Mouse (Mus musculus) midbrain, embryonic 11.5 days (tissue): ENCODE measurements at regions not wholly inside any gene's neighbourhood (a gene's known extent, or its start where the extent isn't known, plus 50 kb on each side); places are given as distances from the start of the nearest gene placed in this dataset.
"Not testable (repeated sequence)": the region's sequence is repeated elsewhere in the genome, so short reads cannot be mapped to it uniquely, and the experiment has no call there.

Experiments used
- ATAC-seq: fragments of 200-750 bp; cut with Nextera tagmentation; 2 replicates; pipeline ENCODE4 v1.8.0; 2017; ENCODE audit warnings: moderate TSS enrichment, moderate library complexity; ENCODE audit not compliant: low FRiP score
- DNase-seq: peaks from one replicate; pipeline ENCODE4 v3.0.0; 2015; ENCODE audit warnings: low spot score; ENCODE audit errors: missing footprints
- H3K27ac ChIP-seq: fragments of 300-500 bp; sonication (generic); 2 replicates; pipeline ENCODE4 v1.5.1; 2014; ENCODE audit warnings: low read depth, low read length
- H3K27me3 ChIP-seq: fragments of 300-500 bp; sonication (generic); 2 replicates; pipeline ENCODE4 v1.6.1; 2014; ENCODE audit warnings: mild to moderate bottlenecking, low read length, moderate library complexity, mixed read lengths; ENCODE audit not compliant: control insufficient read depth, insufficient read depth
- H3K36me3 ChIP-seq: fragments of 300-500 bp; sonication (generic); 2 replicates; pipeline ENCODE4 v1.6.1; 2014; ENCODE audit warnings: mild to moderate bottlenecking, low read length, moderate library complexity, mixed read lengths; ENCODE audit not compliant: control insufficient read depth, insufficient read depth
- H3K4me1 ChIP-seq: fragments of 300-500 bp; sonication (generic); 2 replicates; pipeline ENCODE4 v1.6.1; 2014; ENCODE audit warnings: low read length; ENCODE audit not compliant: control insufficient read depth, insufficient read depth
- H3K4me2 ChIP-seq: fragments of 300-500 bp; sonication (generic); 2 replicates; pipeline ENCODE4 v1.6.1; 2014; ENCODE audit warnings: mild to moderate bottlenecking, moderate library complexity
- H3K4me3 ChIP-seq: fragments of 300-500 bp; sonication (generic); 2 replicates; pipeline ENCODE4 v1.5.1; 2014; ENCODE audit warnings: low read depth, low read length
- H3K9ac ChIP-seq: fragments of 300-500 bp; sonication (generic); 2 replicates; pipeline ENCODE4 v1.6.1; 2014; ENCODE audit warnings: low read length
- H3K9me3 ChIP-seq: fragments of 300-500 bp; sonication (generic); 2 replicates; pipeline ENCODE4 v1.6.1; 2016; ENCODE audit warnings: low read length; ENCODE audit not compliant: control insufficient read depth
- WGBS: fragments of 180-500 bp; shearing (Covaris S2); extraction: QIAGEN DNeasy Blood & Tissue Kit; methylation state at CpG from one replicate; pipeline ENCODE4 v1.1.7; 2014; 5-methylcytosine and 5-hydroxymethylcytosine counted together

DNA sequence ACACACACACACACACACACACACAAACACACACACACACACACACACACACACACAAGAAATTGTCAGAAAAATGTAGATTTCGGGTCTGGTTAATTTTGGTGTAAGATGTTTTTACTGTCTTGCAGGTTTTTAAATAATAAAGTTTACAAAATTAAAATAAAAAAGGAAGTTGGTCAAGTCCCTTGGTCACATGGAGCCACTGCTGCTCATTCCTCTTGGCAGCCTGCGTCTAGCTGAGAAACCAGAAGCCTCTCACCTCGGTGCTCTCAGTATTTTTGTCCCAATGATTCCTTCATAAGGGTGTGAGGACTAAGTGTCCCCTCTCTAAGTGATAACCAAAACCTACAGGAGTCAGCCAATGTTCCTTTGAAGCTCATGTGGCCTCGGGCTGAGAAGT is 76.8 kb upstream of the Smg1 start:
- no peak for ATAC-seq
- WGBS: 81% methylated on average over 4 of the region's 4 CpGs
- Histone ChIP-seq H3K27ac (no peak overlapping the region), H3K27me3 (no peaks in the 10 kb centered on the region), H3K9me3 (no peaks in the 10 kb centered on the region), H3K4me2 (no peak overlapping the region), H3K4me1 (no peaks in the 10 kb centered on the region), H3K4me3 (no peak overlapping the region), H3K36me3 (no peaks in the 10 kb centered on the region), H3K9ac (no peak overlapping the region)
- DNase-seq: no peak

DNA sequence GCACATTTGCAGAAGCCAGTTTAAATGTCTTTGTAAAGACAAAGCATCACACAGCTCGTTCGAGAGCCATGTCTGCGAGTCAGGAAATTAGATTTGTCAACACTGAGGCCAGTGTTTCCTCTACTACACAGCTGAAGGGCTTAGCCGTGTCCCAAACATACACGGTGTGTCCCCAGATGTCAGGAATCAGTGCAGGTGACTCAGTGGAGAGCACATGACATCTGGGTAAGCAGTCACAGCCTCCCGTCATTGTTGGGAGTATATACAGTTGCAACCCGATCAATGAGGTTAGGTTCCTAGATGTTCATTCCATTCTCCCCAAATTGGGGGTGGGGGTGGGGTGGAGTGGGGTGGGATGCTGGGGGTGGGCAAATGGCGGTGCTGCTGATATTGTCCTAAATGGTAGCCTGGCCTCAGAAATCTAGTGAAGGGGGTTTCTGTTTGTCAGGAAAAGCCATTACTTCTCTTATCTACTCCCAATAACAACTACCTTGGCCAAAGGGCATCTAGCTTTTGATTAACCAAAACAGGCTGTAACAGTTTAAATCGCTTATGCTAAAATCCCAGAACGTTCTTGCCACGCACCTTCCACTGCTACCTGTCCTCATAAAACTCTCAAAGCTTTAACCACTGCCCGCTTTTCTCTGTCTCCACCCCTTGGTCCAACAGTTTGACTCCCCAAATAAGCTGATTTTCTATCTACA is 75.1 kb upstream of the Smg1 start:
- ATAC-seq: no peak
- Histone ChIP-seq H3K4me2 (no peak overlapping the region), H3K27me3 (no peaks in the 10 kb centered on the region), H3K9me3 (no peaks in the 10 kb centered on the region), H3K27ac (no peak overlapping the region), H3K4me3 (no peak overlapping the region), H3K36me3 (no peaks in the 10 kb centered on the region), H3K4me1 (no peaks in the 10 kb centered on the region), H3K9ac (no peak overlapping the region)
- 68% methylated on average over 12 of the region's 12 CpGs for WGBS
- DNase-seq: no peak

DNA sequence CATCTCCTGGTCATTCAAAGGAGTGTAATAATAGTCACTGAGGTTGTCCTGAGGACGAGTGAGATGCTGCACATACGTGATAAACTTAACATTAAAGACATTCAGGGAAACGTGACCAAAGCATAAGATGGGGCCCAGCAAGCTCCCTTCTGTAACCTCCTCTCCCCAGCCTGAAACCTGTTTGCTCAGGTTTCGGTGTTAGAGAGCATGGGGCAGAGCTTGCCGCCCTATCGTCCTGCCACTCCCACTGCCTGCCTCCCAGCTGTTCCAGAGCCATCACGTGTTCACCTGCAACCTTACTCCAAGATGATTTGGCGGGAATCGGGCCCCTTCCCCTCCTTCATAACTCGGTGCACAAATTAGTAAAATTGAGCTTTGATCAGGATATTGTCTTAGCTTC is 71.4 kb upstream of the Smg1 start:
- not testable (repeated sequence) for H3K27me3 ChIP-seq, H3K4me1 ChIP-seq, H3K4me2 ChIP-seq, DNase-seq, H3K27ac ChIP-seq, H3K4me3 ChIP-seq, H3K9ac ChIP-seq, H3K36me3 ChIP-seq, H3K9me3 ChIP-seq, ATAC-seq
- 81% methylated on average over 10 of the region's 10 CpGs for WGBS

DNA sequence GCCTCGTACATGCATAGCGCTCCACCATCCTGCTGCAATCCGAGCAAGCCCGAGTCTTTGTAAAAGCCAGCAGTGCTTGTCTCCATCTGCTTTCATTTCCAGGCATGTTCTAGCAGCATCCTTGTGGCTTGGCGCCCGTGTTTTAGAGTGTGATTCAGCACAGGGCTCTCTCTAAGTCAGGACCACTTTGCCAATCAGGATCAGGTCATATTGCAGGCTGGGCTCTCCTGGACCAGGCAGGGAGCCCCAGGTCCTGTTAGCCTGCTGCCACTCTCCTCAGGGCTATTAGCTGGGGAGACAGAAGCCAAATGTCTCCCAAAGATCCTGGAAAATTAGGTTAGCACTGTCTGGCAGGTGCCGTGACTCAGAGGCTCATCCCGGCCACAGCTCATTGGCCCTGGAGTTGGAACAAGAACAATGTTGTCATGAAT is 70.8 kb upstream of the Smg1 start:
- Histone ChIP-seq H3K9ac (no peak overlapping the region), H3K27ac (no peak overlapping the region), H3K27me3 (no peaks in the 10 kb centered on the region), H3K4me1 (no peaks in the 10 kb centered on the region), H3K4me2 (no peak overlapping the region), H3K4me3 (no peak overlapping the region), H3K36me3 (no peaks in the 10 kb centered on the region), H3K9me3 (no peaks in the 10 kb centered on the region)
- ATAC-seq (no peak), DNase-seq (no peak)
- WGBS: 81% methylated on average over 8 of the region's 8 CpGs

DNA sequence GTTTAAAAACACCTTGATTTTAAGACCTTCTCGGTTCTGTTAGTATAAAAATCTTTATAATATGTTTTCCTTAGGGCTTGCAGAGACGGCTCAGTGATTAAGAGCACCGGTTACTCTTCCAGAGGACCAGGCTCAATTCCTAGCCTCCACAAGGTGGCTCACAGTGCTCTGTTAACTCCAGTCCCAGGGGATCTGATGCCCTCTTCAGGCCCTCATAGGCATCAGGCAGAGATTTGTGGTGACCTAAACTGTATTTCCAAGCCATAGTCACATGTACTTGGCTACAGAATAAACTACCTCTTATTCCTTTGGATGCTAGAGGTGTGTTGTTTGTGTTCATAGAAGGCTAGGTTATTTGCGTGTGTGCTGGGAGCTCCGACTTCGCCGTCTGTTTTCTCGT is 70.3 kb upstream of the Smg1 start:
- DNase-seq (no peak), ATAC-seq (no peak)
- Histone ChIP-seq H3K4me3 (no peak overlapping the region), H3K36me3 (no peaks in the 10 kb centered on the region), H3K9ac (no peak overlapping the region), H3K4me2 (no peak overlapping the region), H3K4me1 (no peaks in the 10 kb centered on the region), H3K9me3 (no peaks in the 10 kb centered on the region), H3K27me3 (no peaks in the 10 kb centered on the region), H3K27ac (no peak overlapping the region)
- WGBS: 73% methylated on average over 8 of the region's 8 CpGs

DNA sequence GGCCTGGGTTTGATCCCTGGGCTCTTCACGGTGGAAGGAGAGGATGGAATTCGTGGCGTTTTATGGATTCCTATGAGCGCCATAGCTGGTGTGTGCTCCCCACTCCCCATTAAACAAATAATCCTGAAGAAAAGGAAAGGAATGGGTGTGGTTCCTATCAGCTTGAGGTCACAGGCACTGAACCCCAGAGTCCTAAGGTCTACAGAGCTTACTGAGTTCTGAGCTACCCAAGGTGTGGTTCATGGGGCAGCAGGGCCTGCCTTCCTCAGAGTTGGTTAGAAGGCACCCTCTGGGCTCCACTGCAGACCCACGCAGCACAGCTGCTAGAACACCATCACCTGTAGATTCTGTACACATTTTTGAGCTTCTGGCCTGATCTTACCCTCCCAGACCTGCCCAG is 66.3 kb upstream of the Smg1 start:
- H3K9me3 ChIP-seq: no peaks in the 10 kb centered on the region
- ATAC-seq: no peak
- DNase-seq: no peak
- no peaks in the 10 kb centered on the region for H3K4me1 ChIP-seq
- no peak overlapping the region for H3K4me2 ChIP-seq
- H3K27me3 ChIP-seq: no peaks in the 10 kb centered on the region
- H3K4me3 ChIP-seq: no peak overlapping the region
- no peak overlapping the region for H3K27ac ChIP-seq
- no peak overlapping the region for H3K9ac ChIP-seq
- H3K36me3 ChIP-seq: no peaks in the 10 kb centered on the region
- 79% methylated on average over 5 of the region's 5 CpGs for WGBS

DNA sequence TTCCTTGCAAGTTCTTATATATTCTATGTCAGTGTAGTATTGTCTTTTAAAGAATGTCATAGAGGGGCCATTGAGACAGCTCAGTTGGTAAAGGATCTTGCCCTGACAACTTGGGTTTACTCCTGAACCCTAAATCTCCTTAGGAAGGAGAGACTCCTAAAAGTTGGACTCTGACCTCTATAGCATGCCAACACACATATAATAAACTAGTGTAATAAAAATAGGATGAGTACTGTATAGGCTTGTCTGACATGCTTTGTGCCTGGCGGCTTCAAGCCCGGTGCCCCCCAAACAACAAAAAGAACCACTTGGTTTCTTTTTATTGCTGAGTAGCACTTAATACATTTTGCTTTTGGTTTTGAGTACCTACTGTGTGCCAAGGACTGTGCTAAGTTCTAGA is 65.4 kb upstream of the Smg1 start:
- DNase-seq (no peak), ATAC-seq (no peak)
- Histone ChIP-seq H3K9me3 (no peaks in the 10 kb centered on the region), H3K36me3 (no peaks in the 10 kb centered on the region), H3K27me3 (no peaks in the 10 kb centered on the region), H3K4me1 (no peaks in the 10 kb centered on the region), H3K4me2 (no peak overlapping the region), H3K4me3 (no peak overlapping the region), H3K9ac (no peak overlapping the region), H3K27ac (no peak overlapping the region)
- 86% methylated on average over 2 of the region's 2 CpGs for WGBS

DNA sequence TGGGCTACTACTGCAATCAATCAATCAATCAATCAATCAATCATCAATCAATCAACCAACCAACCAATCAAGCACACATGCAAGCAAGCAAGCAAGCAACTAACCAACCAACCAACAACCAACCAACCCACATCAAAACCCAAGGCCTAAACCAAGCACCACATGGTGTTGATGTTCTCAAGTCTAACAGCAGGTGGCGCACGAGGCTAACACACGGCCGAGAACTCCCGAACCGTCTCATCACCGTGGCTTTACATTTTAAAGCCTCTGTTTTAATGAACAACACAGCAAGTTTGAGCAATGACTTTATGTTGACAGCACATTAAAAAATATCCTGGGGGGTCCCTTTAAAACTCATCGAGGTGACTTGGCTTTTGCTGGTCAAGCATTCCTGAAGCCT is 61.3 kb upstream of the Smg1 start:
- Histone ChIP-seq H3K4me2 (no peak overlapping the region), H3K4me1 (no peaks in the 10 kb centered on the region), H3K9me3 (no peaks in the 10 kb centered on the region), H3K27ac (no peak overlapping the region), H3K9ac (no peak overlapping the region), H3K4me3 (no peak overlapping the region), H3K27me3 (no peaks in the 10 kb centered on the region), H3K36me3 (no peaks in the 10 kb centered on the region)
- under 1% methylated on average over 8 of the region's 8 CpGs for whole genome bisulfite sequencing
- ATAC-seq (peak; percentile 73), DNase-seq (peak; percentile 96)

DNA sequence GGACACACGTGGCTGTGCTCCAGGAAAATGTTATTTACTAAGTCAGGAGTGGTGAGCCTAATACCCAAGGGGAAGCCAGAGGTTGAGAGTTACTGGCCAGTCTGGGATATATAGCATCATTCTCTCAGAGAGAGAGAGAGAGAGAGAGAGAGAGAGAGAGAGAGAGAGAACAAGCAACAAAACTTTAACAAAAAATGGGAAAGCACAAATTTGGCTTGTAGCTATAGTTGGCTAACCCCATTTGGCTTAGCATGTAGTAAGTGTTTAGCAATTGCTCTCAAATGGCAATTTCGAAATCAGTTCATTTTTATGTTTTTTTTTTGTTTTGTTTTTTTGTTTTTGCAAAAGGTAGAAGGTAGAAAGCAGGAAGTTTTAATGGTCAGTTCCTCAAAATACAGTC is 60.9 kb upstream of the Smg1 start:
- Histone ChIP-seq H3K4me1 (no peaks in the 10 kb centered on the region), H3K9me3 (no peaks in the 10 kb centered on the region), H3K27ac (no peak overlapping the region), H3K4me2 (no peak overlapping the region), H3K4me3 (no peak overlapping the region), H3K36me3 (no peaks in the 10 kb centered on the region), H3K27me3 (no peaks in the 10 kb centered on the region), H3K9ac (no peak overlapping the region)
- WGBS: 76% methylated on average over 2 of the region's 2 CpGs
- DNase-seq (no peak), ATAC-seq (no peak)
